Mouse (Mus musculus) frontal cortex, postnatal 25 days (tissue): ENCODE data around the gene Cxadr.
A peak's percentile ranks its signal among the peaks of the same experiment; 100 is the strongest.

Experiments used
- DNase-seq, 2 experiments: peaks; one replicate each; pipeline ENCODE4 v3.0.0; 2022; ENCODE audit warnings: low spot score in 2 of 2

Gene Cxadr

DNA sequence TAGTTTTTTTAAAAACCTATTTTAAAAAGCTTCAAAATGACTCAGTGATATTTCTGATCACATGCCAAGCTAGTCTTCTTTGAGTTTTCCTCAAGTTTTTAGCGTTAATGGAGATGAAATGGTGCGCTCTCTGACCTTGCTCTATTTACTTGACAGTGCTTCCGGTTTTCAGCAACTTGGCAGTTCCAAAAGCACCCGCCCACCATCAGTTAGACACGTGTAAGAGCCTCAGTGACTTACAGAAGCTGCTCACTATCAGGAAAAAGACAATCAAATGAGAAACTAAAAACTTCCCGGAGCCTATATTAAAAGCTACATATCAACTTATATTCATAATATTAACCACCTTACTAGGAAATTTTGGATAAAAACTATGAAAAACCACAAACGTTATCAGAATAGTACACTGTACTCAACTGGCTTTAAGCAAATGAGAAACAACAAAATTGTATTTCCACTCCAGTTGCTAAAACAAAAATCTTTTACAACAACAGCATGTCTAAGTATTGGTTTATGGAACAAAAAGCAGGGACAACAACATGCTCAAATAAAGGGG, 70.3 kb downstream of the Cxadr start:
- no peak for DNase-seq

DNA sequence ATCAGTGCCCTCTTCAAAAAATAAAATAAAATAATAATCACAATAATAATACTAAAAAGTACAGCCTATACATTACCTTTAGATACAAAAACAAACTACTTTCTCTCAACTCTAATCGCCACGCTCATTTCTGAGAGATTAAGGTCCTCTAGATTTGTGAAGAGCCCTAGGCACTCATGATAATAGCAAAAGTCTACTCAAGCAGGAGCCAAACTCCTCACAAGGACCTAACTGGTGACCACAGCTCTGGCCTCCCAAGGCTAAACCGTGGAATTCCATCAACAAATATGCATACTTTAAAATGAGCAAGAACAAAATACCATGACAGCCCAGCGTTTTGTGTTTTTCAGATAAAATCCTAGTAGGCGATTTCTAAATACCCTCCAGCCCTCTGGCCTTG, 71.5 kb downstream of the Cxadr start:
- DNase-seq = no peak

DNA sequence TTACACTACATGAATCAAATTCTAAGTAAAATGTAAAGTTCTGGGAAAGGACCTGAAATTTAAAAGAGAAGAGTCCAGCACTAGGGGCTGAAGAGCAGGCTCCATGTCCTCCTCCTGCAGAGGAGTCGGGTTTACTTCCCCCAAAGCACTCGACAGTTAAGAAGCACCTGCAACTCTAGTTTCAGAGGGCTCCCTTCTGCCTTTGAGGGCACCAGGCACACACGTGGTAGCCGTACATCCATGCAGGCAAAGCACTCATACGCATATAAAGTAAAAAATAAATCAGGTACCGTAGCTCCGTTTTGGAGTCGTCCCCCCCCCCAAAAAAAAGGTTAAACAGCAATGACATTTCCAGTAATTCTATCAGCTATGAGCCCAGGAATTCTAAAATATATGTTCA, 72.5 kb downstream of the Cxadr start:
- no peak for DNase-seq

DNA sequence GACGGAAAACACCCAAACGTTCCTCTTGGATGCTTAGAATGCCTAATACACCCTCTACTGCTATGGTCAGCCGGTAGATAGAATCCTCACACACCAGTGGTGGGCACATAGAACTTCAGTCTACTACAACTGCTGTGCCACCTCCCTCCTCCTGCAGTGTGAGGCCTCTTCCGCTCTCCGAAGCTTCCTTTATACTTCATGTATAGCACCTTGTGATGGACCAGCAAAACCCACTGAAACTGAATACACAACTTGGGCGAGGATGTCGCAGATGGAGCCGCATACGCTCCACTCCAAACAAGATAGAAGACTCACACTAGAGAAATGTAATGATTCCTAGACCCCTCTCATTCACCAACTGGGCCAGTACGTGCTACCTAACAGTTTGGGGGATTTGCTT, 73.9 kb downstream of the Cxadr start:
- no peak for DNase-seq

DNA sequence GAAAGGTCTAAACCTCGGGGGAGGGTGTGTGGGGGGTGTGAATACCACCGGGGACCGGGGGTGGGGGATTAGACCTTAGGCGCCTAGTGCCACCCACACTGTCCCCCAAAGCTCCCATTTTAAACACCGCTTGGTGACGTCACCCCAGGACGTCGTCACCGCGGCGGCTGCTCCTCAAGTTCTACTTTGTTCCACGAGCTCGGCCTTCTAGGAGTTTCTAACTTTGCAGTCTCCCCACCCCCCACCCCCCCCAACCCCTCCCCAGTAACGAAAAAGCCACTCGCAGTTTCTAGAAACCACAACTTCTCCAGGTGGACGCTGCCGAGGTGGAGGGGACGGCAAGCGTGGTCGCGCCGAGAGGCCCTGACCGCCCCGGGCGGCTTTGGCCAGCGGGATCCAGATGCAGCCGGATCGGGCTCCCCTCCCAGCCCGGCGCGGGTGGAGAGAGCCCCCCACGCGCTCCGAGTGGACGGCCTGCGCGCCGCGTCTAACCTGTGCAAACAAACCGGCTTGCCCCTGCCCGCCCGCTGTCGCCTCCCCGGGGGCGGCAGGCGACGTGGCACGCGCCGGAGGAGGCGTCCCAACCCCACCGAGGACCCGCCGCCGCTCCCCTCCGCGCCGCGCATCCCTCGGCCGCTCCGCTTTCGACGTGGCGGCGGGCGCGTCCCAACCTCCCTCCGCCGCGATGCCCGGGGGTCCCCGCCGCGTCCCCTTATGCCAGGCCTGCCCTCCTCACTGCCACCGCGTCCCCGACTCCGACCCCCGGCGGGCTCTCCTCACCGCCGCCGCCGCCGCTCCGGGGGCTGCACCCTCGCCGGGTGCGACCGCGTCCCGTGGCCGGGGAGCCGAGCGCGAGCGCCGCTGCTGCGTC, 74.8 kb downstream of the Cxadr start:
- no peak for DNase-seq

DNA sequence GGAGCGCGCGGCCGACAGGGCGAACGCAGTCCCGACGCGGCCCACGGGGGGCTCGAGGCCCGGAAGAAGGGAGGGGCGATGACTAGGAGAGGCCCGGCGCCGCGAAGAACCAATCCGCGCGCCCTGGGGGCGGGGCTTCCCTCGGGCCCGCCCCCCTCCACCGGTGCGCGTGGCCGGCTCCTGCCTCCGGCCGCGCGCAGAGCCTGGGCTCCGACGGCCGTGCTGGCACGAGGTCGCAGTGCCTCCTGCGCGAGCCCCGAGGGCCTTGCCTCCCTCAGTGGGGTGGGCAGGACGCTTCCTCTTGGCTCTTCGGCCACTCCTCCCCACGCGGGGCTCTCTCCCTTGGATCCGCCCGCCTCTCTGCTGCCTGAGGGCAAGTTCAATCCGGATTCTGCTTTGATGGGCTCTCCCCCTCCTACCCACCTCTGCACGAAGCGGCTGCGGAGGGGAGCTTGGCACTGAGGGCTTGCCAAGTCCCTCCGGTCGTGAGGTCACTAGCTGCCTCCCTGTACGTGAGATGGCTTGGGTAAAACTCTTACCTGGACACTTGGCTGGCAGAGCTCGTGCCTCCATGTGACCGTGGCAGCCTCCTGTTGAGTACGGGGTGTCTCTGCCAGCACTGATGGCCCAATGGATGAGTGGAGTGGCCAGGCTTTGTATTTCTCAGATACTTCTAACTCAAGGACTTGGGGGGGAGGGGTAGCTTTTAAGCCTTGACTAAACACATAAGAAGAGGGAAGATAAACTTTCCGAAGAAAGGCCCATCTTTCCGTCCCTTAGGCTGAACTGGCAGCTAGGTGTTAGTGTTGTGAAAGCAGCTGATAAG, 75.7 kb downstream of the Cxadr start, which contains the start of gene Btg3:
Btg3 (minus strand) TSS at position 448 of the 826 bp plus-strand sequence.
- DNase-seq = peak; percentile 48 to 54

DNA sequence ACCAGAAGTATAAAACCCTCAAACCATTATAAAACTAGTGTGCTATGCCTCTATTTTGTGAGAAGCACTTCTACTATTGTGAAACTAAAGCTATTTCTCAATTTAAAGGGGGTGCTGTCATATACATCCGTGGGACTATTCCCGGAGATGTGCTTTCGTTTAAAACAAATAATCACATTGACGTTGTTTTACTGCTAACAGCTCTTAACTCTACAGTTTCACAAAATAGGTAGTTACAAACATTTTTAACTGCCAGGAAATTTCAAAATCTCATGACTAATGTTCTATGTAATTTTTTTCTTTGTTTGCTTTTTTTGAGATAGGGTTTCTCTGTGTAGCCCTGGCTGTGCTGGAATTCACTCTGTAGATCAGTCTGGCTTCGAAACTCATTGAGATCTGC, 77.2 kb downstream of the Cxadr start:
- no peak for DNase-seq

DNA sequence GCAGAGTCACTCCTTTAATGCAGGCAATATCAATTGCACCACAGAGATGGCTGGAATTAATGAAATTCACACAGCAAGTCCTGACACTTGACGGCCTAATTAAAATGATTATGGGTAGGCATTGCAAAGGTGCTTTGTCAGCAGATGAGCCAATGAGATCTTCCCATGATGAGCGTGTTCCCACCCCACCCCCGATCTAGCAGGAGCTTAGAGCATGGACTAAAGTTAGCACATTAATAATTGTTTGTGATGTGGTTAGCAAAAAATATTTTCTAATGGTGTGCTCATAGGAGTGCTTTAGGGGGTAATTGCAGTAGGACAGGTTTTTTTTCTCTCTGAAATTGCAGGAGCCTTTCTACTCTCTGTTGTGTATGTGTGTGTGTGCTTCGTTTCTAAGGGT, 87.8 kb downstream of the Cxadr start:
- no peak for DNase-seq

DNA sequence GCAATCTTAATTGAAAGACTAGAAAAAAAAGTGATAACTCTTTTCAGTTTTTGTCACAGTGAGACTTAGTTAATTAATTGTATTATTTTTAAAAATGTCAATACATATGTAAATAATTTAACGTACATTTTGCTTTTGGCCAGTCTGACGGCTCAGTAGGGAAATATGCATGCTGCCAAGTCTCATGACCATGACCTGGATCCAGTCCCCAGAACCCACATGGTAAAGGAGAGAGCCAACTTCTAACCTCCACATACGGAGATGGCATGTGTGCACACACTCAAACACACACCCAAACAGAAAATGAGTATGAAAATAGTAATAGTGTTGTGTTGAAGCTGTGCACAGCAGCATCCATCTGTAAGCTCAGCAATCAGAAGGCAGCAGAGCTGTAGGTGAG, 88.7 kb downstream of the Cxadr start:
- no peak for DNase-seq

DNA sequence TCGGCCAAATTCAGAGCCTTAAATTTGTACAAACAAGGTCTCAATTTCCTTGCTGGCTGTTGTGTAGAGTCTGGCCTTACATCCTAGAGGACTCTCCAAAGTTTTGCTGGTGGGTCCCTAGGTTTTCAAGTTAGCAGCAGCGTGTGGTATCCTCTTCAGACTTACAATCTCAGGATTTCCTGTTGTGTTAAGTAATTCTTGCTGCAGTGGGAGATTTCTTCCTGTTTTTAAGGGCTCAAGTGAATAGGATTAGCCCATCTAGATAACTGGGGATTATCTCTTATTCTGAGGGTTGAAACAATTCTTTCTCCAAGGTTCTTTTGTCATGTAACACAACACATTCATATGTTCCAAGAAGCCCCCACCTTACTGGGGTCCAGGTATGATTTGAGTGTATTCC, 90.1 kb downstream of the Cxadr start:
- no peak for DNase-seq

DNA sequence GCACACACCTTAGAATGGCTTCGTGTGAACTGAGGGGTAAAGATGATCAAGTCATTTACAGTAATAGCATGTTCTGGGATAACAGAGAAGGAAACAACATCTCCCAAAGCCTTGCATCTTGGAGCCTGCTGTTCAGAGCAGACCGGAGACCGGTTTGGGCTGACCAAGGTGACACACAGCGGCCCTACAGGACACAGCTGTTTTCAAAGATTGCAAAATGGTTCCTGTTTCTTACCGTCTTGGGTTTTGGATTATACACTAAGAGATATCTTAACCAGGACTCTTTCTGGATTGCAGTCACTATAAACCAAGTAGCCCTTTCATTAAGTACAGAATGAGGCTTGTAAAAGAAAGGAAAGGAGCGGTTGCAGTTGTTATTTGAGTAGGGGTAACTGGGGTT, 97.4 kb downstream of the Cxadr start:
- no peak for DNase-seq

DNA sequence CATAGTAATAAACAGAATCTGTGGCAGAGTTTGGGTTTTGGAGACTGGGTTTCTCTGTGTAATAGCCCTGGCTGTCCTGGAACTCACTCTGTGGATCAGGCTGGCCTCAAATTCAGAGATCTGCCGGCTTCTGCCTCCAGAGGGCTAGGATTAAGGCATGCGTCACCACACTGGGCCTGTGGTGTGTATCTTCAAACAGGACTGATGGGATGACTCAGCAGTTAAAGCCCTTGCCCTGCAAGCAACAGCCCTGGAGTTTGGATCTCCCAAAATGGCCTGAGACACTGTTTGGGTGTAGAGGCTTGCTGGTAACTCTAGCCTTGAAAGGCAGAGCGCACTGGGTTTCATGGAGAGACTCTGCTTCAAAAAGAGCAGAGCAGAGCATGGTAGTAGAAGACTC, 98.1 kb downstream of the Cxadr start:
- DNase-seq = no peak

DNA sequence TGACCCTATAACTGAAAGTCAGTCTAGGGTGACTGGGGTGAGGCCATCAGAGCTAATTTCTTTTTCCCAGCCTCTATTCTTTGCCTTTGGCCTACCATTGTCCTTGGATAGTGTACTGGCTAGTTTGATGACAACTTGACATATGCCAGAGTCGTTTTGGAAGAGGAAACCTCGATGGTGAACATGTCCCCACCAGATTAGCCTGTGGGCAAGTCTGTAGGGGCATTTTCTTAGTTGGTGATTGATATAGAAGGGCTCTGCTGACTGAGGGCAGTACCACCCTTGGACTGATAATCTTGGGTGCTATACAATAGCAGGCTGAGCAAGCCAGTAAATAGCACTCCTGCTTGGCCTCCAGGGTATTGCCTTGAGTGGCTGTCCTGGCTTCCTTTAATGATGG, 101.0 kb downstream of the Cxadr start:
- DNase-seq = no peak

DNA sequence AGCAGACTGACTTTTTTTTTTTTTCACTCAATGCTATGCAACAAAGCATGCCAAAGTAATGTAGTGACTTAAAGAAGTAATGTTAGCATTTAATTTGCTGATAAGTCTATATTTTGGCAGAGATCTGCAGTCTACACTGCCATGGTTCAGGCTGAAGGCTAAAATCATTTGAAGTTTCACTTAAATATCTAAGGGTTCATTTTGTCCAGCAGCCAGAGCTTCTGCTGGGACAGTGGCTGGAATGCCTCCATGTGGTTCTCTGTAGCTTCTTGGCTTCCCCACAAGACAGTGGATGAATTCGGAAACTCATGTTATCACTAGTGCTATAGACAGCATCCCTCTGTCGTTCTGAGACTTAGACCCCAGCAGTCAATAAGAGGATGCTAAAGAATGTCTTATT, 105.4 kb downstream of the Cxadr start:
- no peak for DNase-seq

DNA sequence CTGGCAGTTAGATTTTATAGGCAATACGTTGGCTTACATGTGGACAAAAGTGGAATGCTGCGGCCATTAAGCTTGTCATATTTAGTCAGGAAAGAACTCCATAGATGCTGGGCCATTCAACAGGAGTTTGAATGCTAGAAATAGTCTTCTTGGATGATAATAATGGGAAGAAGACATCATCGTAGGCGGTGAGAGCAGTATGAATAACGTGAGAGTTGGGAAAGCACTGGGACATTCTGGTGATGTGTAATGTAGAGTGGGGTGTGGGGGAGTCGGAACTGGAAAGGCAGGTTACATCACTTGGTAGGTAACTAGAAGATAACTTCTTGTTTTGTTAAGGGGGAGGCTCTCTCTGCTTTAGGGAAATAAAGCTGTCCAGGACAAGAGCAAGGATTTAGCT, 106.6 kb downstream of the Cxadr start:
- no peak for DNase-seq
